Mouse (Mus musculus) cerebellum, postnatal 25 days (tissue): ENCODE data around the gene Pip5kl1.

Experiments used
- DNase-seq, 2 experiments: peaks; one replicate each; pipeline ENCODE4 v3.0.0; 2021; ENCODE audit warnings: mixed read lengths in 2 of 2

Gene Pip5kl1

DNA sequence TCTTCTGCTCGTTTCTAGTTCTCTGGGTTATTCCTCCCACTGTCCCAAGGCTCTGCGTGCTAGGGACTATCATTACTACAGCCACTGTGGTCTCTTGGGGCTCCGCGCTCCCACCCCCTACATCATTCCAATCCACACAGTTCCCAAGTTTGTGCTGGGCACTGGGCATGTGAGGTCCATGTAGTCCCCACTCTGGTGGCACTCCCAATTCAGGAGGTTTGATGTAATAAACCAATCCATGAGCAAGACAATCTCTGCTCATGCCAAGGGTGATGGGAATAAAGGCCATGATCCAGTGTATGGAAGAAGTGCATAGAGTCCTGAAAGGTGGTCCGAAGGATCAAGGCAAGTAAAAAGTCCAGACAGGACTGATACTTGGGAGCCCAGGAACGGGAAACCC, at the start of gene Pip5kl1:
TSS of gene Pip5kl1 (plus strand) at position 301 of the 400 bp plus-strand sequence.
- no peak for DNase-seq

DNA sequence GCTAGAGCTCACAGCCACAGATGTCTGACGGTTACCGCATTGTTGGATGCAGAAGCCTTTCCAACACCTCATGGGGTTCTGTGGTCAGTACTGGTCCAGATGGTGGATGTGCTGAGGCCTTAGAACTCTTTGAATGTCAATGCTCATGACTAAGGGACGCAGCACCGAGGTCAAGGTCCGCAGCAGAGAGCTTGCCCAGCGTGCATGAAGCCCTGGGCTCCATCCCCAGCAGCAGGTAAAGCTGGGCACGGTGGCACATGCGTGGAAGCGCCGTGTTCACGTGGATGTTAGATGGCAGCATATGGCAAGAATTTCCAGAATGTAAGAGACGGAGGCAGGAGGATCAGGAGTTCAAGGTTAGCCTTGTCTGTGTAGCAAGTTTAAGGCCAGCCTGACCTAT, 48.8 kb upstream of the Pip5kl1 start:
- DNase-seq: no peak

DNA sequence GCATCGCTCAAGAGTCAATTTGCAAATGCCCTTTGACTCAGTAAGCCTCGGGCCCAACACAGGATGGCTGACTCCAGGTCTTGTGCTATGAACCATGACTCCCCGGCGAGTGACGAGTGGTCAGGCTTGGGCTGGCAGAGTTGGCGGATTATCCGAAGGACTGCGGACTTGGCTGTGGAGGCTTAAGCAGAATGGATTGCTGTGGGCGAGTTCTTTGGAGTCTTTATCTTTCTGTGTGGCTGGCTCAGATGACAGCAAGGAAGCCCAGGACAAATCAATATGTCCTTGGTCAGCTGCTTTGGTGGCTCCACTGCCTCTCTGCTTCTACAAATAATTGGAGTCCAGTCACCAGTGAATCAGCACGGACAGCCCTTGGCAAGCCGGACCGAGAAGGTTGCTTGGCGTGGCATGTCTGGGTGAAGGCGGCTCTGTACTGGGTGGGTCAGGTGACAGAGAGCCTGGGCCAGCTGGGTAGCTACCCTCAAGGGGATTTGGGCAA, 47.1 kb upstream of the Pip5kl1 start:
- no peak for DNase-seq

DNA sequence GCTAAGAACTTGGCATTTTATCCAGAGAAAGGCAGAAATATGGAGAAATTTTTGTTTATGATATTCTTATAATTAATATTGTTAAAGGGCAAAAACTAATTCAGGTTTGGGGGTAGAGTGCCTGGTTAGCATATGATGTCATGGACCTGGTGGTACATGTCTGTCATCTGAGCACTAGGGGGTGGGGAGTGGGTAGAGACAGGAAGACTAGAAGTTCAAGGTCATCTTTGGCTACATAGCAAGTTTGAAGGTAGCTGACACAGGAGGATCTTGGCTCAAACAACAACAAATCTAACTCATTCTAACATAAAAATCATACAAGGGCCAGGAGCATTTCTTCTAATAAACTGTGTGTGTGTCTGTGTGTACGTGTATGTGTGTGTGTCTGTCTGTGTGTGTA, 46.3 kb upstream of the Pip5kl1 start:
- DNase-seq: no peak

DNA sequence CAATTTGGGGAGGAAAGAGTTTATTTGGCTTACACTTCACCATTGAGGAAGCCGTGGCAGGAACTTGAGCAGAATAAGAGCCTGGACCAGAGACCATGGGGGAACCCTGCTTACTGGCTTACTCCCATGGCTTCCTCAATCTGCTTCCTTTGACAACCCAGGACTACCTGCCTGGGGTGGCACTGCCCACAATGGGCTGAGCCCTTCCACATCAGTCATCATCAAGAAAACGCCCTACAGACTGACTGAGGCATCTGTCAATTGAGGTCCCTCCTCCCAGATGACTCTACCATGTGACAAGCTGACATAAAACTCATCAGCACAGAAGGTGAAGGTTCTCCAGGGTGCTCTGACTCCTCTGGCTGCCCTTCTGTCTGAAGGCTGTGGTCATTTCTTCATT, 44.1 kb upstream of the Pip5kl1 start:
- no peak for DNase-seq

DNA sequence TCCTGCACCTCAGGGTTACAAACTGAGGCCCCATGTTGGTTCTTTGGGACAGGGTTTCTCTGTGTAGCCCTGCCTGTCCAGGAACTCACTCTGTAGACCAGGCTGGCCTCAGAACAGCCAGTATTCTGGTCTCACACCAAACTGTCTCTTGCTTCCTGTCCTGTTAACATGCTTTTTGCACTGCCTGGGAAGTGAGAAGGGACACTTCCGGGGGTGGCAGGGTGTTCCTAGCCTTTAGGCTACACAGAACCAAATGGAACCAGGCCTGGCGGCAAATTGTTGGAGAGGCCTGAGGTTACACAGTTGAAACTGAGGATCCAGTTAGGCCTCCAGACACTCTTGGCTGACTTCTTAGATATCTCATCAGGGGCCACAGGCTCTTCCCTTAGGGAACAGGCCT, 41.4 kb upstream of the Pip5kl1 start:
- DNase-seq: no peak

DNA sequence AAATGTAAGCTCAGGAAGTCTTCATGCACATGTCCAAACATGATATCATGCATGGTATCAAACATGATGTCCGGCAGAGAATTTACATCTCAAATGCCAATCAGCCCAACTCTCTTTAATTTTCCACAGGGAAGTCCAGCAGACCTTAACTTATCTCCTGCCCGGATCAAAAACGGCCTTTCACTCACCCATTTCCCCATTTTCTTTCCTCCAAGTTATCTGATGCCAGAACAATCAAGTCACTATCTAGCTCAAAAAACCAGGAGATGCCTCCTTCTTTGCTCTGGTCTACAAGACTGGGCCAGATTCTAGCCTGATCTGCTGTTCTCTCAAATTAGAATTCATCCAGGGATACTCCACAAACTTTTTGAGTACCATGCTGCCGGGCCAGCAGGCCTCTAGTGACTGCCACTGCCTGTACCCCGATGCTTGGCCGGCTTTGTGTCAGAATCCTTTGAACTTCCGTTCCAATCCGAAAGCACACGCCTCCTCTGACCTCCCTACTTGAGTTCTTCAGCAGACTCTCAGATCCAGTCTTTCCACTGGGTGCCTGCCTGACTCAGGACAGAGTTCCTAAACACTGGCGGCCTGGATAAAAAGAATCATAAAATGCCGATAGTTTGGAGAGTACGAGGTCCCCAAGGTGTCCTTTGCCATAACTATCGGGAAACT, 40.4 kb upstream of the Pip5kl1 start:
- DNase-seq: peak in 1 of 2 experiments; percentile 51

DNA sequence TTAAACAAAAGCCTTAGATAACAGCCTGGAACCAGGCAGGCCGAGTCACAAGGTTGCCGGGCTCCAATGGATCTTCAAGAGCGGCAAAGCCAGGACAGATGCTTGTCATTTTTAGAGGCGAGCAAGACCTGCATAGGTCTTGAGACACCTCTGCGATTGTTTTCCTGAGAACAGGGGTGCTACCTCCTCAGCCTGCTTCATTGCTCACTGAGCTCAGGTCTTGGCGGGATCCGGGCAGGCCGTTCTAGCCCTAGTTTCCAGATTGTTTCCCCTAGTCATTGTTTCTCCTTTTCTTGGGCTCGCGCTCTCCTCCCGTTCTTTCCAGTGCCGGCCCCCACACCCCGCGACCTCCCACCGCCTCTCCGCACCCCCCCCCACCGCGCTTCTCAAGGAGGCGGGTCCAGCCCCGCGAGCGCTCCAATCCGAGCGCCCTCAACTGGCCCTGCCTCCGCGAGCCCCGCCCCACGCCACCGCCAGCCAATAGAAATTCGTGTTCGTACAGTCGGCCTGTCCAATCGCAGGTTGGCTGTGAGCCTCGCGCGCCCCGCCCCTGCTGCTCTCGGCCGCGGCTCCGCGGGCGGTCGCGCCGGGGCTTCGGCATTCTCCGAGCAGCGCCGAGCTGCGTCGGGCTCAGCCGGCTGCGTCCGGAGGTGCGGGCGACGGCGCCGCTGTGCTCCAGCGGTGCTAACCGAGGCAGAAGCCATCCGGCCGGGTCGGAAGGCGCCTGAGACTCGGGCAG, 39.7 kb upstream of the Pip5kl1 start, which contains the start of gene Fam102a:
TSS of gene Fam102a (plus strand) at position 600 of the 739 bp plus-strand sequence.
- peak; percentile 100 for DNase-seq

DNA sequence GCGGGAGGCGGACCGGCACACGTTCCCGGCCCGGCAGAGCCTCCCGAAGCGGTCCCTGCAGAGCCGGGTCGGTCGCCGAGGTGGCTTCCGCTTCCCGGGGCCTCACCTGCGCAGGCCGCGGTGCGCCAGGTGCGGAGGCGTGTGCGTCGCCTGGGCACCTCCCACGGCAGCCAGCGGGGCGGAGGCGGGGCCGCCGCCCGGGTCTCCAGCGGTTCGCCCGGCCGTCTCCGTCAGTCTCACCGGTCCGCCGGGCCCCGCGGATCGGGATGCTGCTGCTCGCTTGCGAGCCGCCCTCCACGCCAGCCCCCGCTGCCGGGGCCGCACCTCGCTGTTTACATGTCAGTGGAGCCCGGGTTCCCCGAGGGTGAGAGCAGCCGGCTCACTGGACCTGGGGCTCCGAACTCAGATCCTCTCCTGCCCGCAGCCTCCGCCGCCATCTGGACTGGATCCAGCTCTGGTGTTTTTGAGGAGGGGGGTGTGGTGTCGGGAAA, 39.1 kb upstream of the Pip5kl1 start:
- DNase-seq: peak in 1 of 2 experiments; percentile 78

DNA sequence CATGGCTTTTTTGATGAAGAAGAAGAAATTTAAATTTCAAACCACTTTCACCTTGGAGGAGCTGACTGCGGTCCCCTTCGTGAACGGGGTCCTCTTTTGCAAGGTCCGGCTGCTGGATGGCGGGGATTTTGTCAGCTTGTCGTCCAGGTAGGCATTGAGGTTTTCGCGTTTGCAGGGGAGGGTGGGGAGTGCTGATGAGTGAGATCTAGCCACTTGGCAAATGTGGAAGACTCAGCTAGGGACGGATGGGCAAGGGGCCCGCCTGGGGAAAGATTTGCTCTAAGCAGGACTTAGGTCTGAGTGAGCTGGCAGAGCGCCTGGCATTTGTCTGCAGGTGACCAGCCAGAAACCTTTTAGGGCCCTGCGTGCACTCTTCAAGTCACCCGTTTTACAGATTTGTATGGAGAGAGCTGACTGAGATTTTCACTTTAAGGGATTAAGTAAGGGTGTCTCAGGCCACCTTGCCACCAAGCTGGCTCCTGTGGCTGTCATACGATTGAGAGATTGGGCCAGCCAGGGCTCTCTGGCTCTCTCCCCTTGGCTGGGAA, 38.4 kb upstream of the Pip5kl1 start:
- peak; percentile 77 to 83 for DNase-seq

DNA sequence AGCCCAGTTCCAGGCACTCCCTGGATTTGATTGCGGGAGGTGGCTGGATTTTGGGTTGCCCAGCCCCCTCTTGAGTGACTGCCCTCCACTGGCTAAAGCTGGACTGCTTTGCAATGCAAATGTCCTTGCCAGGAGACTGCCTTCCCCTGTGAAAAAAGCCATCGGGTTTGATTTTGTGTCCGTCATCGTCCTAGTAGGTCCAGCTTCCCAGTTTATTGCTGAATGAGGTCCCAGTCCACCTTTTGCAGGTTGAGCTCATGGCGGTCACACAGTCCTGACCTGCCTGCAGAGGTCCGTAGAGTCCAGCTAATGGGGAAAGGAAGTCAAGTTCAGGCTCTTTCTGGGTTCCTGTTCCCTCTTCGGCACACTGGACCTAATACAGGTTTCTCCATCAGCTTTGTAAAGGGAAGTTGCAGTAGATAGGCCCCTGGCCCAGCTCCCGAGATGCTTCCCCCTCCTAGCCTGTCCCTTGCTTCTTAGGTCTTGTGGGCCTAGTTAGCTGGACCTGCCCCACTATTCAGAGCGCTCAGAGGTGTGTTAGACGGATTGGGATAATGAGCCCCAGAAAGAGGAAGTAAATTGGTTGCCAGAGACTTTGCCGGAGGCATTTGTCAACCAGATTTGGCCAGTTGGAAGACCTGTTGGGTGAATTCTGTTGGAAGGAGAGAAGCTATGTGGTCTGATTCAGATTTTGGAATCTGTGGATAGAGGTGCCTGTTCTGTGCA, 37.8 kb upstream of the Pip5kl1 start:
- peak; percentile 68 for DNase-seq

DNA sequence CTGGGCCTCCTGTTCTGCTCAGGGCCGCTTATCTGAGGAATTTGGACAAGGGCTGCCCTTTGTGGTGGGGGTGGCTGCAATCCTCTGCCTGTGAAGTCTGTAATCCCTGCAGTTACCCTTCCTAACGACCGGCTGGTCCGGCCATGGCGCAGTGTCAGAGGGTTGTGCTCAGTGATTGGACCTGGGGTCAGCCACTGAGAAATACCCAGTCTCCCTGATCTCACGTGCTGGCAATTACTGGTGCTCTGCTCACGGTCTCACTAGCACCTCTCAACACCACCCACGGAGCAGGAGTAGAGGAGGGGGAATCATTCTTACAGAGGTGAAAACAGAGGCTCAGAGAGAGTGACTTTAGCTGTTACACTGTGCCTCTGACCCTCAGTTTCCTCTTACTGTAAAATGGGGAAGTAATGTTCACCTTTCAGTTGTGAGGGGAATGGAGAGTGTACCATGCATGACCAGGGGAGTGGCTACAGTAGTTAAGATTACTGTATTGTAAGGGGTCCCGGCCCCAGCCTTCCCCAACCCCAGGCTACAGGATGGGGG, 37.2 kb upstream of the Pip5kl1 start:
- DNase-seq: peak in 1 of 2 experiments; percentile 54

DNA sequence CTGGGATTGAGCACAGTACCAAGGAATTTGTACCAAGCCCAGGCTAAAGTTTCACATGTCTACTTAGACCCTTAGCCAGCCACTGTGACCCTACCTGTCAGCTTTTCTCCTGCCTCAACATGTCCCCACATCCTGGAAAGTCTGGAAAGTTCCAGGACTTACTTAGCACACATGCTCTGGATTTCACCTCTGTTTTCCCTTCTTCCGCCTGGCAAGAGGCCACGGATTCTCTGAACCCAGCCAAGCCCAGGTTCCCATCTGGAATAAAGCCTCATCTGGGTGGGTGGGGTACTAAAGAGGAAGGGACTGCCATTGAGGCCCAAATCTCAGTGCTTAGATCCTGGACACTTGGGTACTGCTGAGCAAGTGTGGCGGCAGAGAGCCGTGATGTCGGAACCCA, 36.7 kb upstream of the Pip5kl1 start:
- peak in 1 of 2 experiments; percentile 38 for DNase-seq

DNA sequence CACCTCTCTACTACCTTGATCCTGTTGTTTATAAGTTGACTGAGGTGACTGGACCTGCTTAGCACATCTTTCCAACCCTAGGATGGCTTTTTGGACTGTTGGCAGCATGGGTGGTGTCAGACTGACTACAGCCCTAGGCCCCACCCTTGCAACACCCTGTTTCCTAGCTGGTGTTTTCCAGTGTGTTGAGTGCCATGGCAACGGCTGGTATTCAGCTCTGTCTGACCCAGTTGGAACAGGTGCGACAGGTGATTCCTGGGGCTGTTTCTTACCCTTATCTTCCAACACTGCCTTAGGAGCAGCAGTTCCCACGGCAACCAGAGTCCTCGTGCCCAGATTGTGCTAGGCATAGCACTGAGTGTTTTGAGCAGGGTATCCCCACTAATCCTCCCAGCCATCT, 36.1 kb upstream of the Pip5kl1 start:
- peak; percentile 25 to 33 for DNase-seq

DNA sequence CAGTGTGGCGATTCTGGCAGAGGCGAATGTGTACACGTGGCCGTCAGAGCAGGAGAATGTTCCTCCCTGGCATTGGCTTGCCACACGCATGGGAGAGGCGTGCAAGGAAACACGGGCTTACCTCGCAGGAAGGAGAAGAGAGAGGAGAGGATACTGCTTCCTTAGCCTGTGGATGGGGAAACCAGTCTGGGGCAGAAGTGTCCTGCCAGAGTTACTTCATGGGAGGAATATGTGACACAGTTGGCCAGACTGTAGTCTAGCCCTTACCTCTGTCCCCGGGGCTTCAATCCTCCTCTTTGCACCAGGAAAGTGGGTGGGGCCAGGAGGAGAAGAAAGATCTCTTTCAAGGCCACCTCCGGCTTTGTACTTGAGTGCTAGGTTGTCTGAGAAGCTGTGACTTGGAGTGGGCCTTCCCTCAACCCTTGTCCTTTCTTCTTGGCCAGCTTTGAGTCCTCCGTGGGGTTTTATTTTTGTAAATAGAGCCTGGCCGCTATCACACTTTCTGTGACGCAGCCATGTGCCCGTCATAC, 35.1 kb upstream of the Pip5kl1 start:
- no peak for DNase-seq

DNA sequence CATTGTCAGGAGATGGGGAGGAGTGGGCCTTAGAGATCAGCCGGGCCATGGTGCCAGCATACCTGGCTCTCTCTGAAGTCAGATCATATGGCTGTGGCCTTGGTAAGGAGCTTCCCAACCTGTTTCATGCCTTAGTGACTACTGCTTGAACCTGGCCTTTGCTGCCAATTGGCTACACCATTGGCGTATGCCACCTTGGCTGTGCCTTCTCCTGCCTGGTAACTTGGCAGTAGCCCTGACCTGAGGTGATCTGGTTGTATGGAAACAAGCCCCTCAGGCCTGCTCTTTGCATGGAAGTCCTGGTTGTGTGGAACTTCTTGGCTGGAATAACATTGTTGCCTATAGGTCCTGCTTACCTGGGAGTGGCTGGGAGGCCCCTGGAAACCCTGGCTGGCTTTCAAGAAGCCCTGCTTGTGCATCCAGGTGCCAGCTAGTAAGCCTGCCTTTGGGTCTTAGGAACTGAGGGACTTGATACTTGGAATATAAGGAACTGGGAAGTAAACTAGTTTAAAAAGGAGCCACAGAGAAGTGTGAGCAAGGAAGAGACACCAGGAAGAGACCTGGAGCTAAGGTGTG, 33.2 kb upstream of the Pip5kl1 start:
- DNase-seq: peak; percentile 72 to 74

DNA sequence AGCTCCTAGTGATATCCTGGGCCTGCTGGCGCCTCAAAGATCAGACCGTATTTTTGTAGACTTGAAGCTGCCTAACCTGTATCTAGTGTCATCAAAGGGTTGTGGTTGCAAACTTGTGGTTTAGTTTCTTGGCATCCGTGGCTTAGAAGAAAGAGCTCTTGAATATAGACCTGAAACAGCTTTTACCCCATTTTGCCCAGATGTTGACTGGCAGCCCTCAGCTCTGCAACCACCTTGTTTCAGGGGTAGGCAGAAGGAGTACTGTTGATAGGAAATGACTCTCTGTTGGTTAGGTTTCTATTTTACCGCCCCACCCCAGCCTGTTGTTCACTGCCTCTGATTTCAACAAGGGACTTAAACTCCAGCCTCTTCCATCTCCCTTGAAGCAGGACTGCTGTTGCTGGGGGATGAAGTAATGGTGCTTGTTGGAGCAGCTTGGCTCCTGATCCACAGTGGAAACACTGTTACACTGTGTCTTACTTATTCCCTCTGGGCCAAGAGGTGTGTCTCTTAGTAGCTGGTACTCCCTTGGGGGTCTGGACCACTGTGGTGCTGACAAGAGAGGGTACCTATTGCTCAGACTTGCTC, 32.5 kb upstream of the Pip5kl1 start:
- DNase-seq: no peak

DNA sequence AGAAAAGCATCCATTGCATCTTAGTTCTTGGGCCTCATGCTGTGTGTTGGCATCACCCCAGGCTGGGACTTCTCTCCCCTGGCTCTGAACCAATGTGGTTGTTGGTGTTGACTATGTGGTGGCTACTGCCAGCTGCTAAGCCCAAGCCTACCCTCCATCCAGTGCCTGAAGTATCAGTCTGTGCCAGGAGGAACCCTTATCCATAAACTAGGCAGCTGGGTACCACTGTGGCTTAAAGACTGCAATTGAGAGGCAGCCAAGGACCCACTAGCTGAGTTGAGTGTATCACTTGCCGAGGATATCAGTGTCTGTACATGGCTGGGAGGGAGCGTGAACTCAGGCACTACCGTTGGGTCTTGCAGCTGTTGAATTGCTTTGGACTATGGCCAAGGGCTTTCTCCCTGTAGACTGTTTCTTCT, 31.6 kb upstream of the Pip5kl1 start:
- peak in 1 of 2 experiments; percentile 72 for DNase-seq

DNA sequence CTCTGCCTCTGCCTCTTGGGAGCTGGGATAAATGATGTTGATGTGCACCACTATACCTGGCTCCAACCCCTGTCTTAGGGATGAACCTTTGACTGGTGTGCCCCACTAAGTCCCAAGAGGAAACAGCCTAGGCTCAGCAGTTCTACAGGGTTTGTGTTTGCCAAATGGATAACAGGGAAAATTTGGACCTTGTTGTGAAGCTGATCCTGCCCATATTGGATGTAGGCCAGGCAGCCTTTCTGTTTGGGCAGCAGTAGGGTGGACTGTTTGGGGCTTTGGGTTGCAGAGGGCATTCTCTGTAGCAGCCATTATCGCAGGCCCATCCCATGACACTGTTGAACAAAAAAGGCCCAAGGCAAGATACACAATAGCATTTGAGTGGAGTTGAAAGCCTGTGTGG, 27.6 kb upstream of the Pip5kl1 start:
- DNase-seq: no peak

DNA sequence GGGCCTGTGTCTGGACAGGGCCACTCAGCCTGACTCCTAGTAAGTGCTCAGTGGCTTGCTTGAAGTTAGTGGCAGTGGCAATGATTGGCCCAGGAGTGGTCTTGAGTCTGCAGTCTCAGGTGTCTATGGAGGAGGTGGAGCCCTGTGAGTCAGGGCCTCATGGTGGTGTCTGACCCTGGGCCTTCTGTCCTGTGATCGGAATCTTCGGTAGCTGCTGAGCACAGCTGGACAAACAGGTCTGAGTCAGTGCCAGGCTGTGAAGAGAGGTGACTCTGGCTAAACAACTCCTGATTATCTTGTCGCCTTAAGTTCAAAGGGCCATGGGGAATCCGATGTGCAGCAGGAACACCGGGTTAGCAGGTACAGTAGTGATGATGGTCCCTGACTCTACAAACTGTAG, 27.2 kb upstream of the Pip5kl1 start:
- no peak for DNase-seq

DNA sequence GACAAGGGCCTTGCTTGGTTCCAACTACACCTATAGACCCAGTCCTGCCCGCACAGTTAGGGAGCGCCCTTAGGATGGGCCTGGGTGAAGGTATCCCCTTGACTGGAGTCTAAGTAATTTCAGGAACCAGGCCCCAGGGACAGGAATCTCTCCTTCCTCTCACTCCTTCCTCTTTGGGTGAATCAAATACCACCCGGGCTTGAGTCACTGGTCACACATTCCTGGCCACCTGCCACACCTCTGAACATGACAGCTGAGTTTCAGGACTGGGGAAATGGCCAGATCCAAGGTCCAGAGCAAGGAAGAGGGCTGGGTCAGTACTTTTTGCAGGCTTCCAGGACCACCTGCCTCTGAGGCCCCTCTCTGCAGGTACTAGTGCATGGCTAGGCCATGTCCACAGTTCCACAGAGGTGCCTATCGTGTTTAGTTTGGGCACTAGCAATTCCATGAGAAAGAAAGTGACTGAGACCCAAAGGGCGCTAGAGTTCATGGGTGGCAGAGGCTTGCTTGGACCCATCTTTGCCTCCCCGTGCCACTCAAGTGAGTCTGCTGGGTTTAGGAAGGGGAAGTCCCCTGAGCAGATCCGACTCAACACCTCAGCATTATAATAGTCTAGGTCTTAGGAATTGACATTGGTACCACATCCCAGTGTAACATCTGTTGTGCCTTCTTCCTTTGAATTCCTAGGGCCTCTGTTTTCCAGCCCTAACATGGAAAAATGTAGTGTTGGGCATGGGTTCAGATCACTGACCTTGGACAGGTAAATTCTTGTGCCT, 26.4 kb upstream of the Pip5kl1 start:
- DNase-seq: peak in 1 of 2 experiments; percentile 59
